Mouse (Mus musculus) cortical plate, adult 2 months (tissue): ENCODE measurements around the gene Crip3. TPM values are rescaled to one million over a fixed set of nuclear protein-coding genes. Genes with fewer than 3 reads are reported as not detected.

ENCODE experiments used
- H3K27ac ChIP-seq: fragments of 200-500 bp; 2 replicates; pipeline ENCODE4 v1.5.1; 2012; ENCODE audit warnings: low read length, control low read depth, inconsistent platforms; ENCODE audit not compliant: insufficient read depth
- H3K4me1 ChIP-seq: fragments of 200-500 bp; 2 replicates; pipeline ENCODE4 v1.6.1; 2011; ENCODE audit warnings: low read length; ENCODE audit not compliant: control insufficient read depth, insufficient read depth
- H3K4me3 ChIP-seq: fragments of 200-500 bp; 2 replicates; pipeline ENCODE4 v1.5.1; 2011; ENCODE audit warnings: mild to moderate bottlenecking, low read length, control low read depth; ENCODE audit not compliant: insufficient read depth
- CTCF ChIP-seq: fragments of 200-500 bp; IDR thresholded peaks from 2 replicates; pipeline ENCODE4 v1.5.1; 2011; ENCODE audit warnings: mild to moderate bottlenecking, control low read depth, low read length; ENCODE audit not compliant: insufficient read depth; ENCODE audit errors: extremely low read depth
- POLR2A ChIP-seq: fragments of 200-500 bp; IDR thresholded peaks from 2 replicates; pipeline ENCODE4 v1.6.1; 2011; ENCODE audit warnings: mild to moderate bottlenecking, low read length, control low read depth; ENCODE audit not compliant: insufficient read depth; ENCODE audit errors: extremely low read depth
- polyA plus RNA-seq: library from polyadenylated mRNA; depleted of rRNA; stranded (reverse); fragments of >200 nt; gene quantifications from 2 replicates; pipeline ENCODE4 v1.2.3, GENCODE M21; 2012; rRNA removed

Gene Crip3
- polyA plus RNA-seq, 1 experiment = 10.2 TPM

DNA sequence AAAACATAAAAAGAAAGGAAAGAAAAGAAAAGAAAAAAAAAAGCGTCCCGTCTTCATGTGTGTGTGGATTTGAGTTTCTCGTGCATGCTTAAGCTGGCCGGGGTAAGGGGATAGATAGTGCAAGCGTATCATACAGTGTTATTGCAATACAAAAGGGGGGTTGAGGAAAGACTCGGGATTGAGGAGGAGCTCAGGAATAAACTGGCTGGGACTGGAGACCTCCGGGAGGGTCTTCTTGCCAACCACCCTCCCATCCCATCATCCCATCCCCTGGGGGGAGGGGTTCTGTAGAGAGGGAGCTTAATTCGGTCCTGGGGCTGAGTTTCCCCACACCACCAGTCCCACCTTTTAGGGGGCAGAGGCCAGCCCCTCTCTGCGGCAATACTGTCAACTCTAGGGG lies 25.8 kb downstream of the Crip3 start:
- Histone ChIP-seq H3K4me1 (peaks cover 6% of the 10 kb centered on the region; the same call in 1 of the 2 replicates), H3K27ac (no peak overlapping the region), H3K4me3 (no peak overlapping the region)
- TF ChIP-seq CTCF (no peak), POLR2A (no peak)

DNA sequence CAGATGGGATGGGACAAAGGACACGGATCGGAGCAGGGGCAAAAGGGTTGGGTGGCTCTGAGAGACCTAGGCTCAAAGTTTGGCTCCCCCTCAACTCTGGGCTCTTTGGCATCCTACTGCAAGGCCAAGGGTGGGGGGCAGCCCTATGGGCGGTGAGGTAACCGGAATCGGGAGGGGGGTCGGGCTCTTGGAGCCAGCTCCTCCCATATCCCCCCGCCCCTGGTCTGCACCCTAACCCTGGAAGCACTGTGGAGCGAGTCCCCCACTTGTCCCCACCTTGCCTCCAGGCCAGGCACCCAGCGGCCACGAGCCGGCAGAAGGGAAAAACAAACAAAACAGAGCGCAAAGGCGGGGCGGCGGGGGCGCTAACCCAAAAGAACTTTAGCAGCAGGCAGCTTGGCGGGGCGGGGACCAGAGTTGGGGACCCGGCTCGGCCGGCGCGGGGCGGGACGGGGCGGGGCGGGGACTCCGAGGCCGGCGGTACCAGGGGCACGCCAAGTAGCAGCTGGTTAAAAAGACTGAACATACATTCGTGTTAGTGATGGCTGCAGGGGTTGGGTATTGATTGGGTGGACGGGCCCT lies 26.5 kb downstream of the Crip3 start:
- Histone ChIP-seq H3K4me1 (peaks cover 6% of the 10 kb centered on the region; the same call in 1 of the 2 replicates), H3K4me3 (no peak overlapping the region), H3K27ac (no peak overlapping the region)
- TF ChIP-seq CTCF (no peak), POLR2A (no peak)

DNA sequence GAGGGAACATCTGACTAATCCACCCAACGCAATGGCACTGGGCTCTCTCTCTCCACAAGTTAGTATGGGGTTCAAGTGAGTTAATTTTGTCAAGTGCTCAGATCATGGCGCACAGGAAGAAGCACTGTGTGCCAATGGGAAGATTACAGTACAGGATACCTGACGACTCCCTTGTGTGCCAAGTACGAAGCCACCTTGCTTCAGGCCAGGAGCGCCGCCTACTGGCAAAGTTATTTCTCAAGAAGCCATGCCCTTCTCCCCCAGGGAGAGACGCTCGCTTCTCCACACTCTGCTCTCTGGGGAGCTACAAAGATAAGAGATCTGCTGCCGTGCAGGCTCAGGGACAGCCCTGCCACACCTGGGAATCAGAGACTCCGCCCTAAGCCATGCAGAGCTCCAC lies 29.1 kb downstream of the Crip3 start:
- peak; percentile 43 for TF ChIP-seq CTCF
- TF ChIP-seq POLR2A = no peak
- Histone ChIP-seq H3K27ac (no peak overlapping the region), H3K4me3 (no peak overlapping the region), H3K4me1 (peaks cover 6% of the 10 kb centered on the region; the same call in 1 of the 2 replicates)

DNA sequence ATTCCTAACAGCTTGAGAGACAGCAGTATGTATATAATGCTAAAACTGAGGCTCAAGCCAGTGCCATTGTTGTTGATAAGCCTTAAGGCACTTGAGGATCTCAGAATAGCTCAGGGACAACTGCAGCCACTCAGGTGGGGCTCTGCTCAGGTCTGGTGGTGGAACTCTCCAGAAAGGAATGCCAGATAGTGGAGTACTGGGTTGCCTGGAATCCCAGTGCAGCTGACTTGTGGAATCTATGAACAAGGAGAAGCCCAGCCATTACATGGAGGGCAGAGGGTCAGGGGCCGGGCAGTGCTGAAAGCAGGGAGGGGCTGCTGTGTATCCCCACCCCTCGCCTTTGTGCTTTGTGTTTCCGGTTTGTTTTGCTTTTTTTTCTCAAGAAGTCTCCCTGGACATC lies 29.7 kb downstream of the Crip3 start:
- Histone ChIP-seq H3K4me1 (peaks cover 5% of the 10 kb centered on the region; the same call in 1 of the 2 replicates), H3K27ac (no peak overlapping the region), H3K4me3 (no peak overlapping the region)
- TF ChIP-seq CTCF (no peak), POLR2A (no peak)

DNA sequence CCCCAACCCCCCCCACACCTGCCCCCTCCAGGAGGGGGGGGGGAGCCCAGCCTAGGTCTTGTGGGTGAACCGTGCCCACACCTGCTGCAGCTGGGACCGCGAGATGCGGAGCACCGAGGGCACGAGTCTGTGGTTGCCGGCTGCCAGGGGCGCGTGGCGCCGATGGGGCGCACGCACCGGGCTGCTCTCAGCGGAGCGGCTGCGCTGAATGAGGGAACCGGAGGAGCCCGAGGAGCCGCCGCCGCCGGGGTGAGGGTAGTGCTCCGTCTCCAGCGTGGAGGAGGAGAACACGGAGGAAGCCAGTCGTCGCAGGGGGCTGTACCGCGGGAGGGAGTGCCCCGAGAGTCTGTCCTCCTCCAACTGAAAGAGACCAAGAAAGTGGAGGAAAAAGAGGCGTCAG lies 31.9 kb downstream of the Crip3 start:
- no peak overlapping the region for H3K4me3 ChIP-seq

DNA sequence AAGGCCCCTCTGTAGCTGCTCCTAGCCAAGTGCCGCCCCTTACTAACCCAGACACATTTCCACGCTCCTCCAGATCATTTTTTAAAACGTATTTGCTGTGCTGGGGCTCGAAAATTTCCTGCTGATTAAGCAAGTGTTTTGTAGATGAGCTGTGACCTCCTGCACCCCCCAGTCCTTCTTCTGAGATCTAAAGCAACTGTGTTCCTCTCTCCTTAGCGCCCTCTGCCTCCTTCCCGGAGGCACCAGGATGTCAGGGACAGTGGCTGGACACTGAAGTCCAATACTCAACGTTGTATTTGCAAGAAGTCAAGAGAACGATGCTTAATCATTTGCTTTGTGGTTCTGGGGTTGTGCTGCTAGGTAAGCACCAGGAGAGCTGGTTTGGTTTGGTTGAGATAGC lies 32.6 kb downstream of the Crip3 start:
- H3K4me3 ChIP-seq = no peak overlapping the region
- H3K27ac ChIP-seq = no peak overlapping the region
- no peak for TF ChIP-seq POLR2A
- TF ChIP-seq CTCF = no peak
- H3K4me1 ChIP-seq = no peaks in the 10 kb centered on the region

More for the DNA sequence above, 31.9 kb downstream of the Crip3 start:
- peaks cover 2% of the 10 kb centered on the region; the same call in 1 of the 2 replicates for H3K4me1 ChIP-seq
- H3K27ac ChIP-seq = no peak overlapping the region
- TF ChIP-seq CTCF = no peak
- no peak for TF ChIP-seq POLR2A

DNA sequence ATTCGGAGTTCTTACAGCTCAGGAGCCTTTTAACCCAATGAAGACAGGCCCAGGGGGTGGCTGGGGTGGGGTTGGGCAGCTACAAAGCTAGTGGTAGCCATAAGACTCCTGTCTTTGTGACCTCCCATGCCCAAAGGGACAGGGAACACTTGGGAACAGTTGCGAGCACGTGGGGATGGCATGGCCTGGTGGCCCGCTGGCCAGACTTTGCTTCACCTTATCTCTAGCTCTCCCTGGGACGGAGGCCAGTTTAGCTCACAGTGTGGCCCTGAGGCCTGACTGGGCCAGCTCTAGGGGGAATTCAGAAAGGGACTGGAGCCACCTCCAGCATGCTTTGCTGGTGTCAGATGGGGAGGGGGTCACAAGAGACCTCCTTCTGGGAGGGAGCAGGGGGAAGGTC lies 33.5 kb downstream of the Crip3 start:
- no peak overlapping the region for H3K4me3 ChIP-seq
- no peak overlapping the region for H3K27ac ChIP-seq
- no peaks in the 10 kb centered on the region for H3K4me1 ChIP-seq
- TF ChIP-seq POLR2A = no peak
- no peak for TF ChIP-seq CTCF

DNA sequence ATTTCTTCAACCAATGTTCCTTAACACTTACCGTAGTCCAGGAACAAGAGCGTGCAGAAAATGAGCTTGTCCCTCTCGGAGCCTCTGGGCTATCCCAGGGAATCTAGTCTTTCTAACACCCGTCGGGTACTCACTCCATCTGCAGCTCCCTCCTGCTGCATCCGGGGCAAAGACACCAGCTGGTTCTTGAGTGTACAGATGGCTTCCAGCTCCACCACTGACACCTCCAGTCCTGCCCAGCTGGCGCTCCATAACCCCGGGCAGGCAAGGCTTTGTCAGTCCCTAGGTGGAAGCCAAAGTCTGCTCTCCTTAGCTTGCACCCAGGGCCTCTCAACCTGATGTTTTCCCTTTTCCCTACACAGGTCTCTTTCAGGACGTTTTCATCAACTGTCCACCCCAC lies 39.1 kb downstream of the Crip3 start:
- TF ChIP-seq CTCF = no peak
- no peak for TF ChIP-seq POLR2A

DNA sequence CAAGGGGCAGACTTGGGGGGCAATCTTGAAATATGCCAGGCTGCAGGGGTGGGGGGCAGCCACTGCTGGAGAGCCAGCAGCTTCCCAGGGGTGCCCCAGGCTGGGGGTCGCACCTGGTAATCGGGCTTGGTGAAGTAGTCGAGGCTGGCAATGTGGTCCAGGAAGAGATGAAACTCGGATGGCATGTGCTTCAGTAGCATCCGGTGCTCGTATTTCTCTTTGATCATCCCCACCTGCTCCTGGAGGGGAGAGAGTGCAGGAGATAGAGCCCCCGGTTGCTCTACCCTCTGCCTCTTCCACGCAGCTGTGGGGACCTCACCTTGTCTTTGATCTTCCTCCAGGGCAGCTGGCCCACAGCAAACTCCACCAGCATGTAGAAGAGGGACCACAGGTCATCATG lies 47.9 kb downstream of the Crip3 start:
- Histone ChIP-seq H3K4me1 (no peaks in the 10 kb centered on the region), H3K4me3 (no peak overlapping the region), H3K27ac (no peak overlapping the region)
- TF ChIP-seq CTCF (no peak), POLR2A (no peak)

More for the DNA sequence above, 39.1 kb downstream of the Crip3 start:
- Histone ChIP-seq H3K4me3 (no peak overlapping the region), H3K4me1 (no peaks in the 10 kb centered on the region), H3K27ac (no peak overlapping the region)

DNA sequence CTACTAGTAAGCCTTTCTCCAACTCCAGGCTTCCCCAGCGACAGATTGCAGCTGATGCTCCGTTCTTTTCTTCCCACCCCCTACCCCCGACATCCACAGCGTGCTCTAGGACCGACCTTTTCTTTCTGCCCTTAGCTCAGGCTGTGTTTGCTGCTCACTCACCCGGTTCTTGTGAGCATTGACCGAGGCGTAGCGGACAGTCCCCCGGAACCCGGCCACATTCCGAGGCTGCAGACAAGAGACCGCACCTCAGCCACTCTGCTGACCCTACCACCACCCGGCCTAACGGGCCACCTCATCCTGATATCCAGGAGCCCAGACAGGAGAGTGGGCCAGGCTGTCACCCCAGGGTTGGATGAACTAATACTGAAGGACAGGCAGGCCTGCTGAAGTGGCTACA lies 48.6 kb downstream of the Crip3 start:
- Histone ChIP-seq H3K27ac (no peak overlapping the region), H3K4me1 (no peaks in the 10 kb centered on the region), H3K4me3 (no peak overlapping the region)
- TF ChIP-seq POLR2A = no peak
- no peak for TF ChIP-seq CTCF

Other genes with a start within 250 kb of the Crip3 start
- 3.7 and 4.2 TPM in 2 replicates for gene Polh, start 226.3 kb upstream of the Crip3 start, polyA plus RNA-seq
- gene Xpo5, start 226.1 kb upstream of the Crip3 start, polyA plus RNA-seq = 40.2 and 41.5 TPM in 2 replicates
- gene Polr1c, start 180.9 kb upstream of the Crip3 start, polyA plus RNA-seq = 45.4 and 47.2 TPM in 2 replicates
- 91.5 and 92.5 TPM in 2 replicates for gene Yipf3, start 180.8 kb upstream of the Crip3 start, polyA plus RNA-seq
- 68.4 and 70.5 TPM in 2 replicates for gene Lrrc73, start 175.4 kb upstream of the Crip3 start, polyA plus RNA-seq
- 60.2 and 62.8 TPM in 2 replicates for gene Tjap1, start 145.9 kb upstream of the Crip3 start, polyA plus RNA-seq
- 127 and 136 TPM in 2 replicates for gene Dlk2, start 131.5 kb upstream of the Crip3 start, polyA plus RNA-seq
- gene Abcc10, start 100.6 kb upstream of the Crip3 start, polyA plus RNA-seq = 10.4 and 10.6 TPM in 2 replicates
- 29.4 and 29.6 TPM in 2 replicates for gene Zfp318, start 45.2 kb upstream of the Crip3 start, polyA plus RNA-seq
- gene Slc22a7, start 9.5 kb downstream of the Crip3 start, polyA plus RNA-seq = 0.25 and 0.27 TPM in 2 replicates
- gene Ttbk1, start 58.7 kb downstream of the Crip3 start, polyA plus RNA-seq = 56.2 and 57.3 TPM in 2 replicates
- gene Dnph1, start 67.8 kb downstream of the Crip3 start, polyA plus RNA-seq = 5.9 and 6.5 TPM in 2 replicates
- 60.0 and 70.5 TPM in 2 replicates for gene Cul9, start 117.5 kb downstream of the Crip3 start, polyA plus RNA-seq
- gene Srf, start 127.2 kb downstream of the Crip3 start, polyA plus RNA-seq = 89.1 and 90.0 TPM in 2 replicates
- 6.5 and 6.8 TPM in 2 replicates for gene Ptk7, start 200.6 kb downstream of the Crip3 start, polyA plus RNA-seq
- 20.0 and 20.6 TPM in 2 replicates for gene Klc4, start 217.1 kb downstream of the Crip3 start, polyA plus RNA-seq
- 46.2 and 52.6 TPM in 2 replicates for gene Mrpl2, start 217.3 kb downstream of the Crip3 start, polyA plus RNA-seq
- 25.8 and 27.4 TPM in 2 replicates for gene Cul7, start 221.4 kb downstream of the Crip3 start, polyA plus RNA-seq
- gene Rrp36, start 245.4 kb downstream of the Crip3 start, polyA plus RNA-seq = 28.1 and 29.5 TPM in 2 replicates
- 154 and 157 TPM in 2 replicates for gene Mea1, start 249.9 kb downstream of the Crip3 start, polyA plus RNA-seq